Mouse (Mus musculus) heart, embryonic 12.5 days (tissue): ENCODE results near the gene Micall2. TPM values are rescaled to one million over a fixed set of nuclear protein-coding genes. Genes with fewer than 3 reads are reported as not detected.
A peak's percentile ranks its signal among the peaks of the same experiment; 100 is the strongest.

Source experiments
- ATAC-seq: fragments of 200-750 bp; cut with Nextera tagmentation; 2 replicates; pipeline ENCODE4 v1.8.0; 2017; ENCODE audit warnings: moderate TSS enrichment, moderate library complexity; ENCODE audit not compliant: insufficient number of reproducible peaks, low FRiP score
- H3K27ac ChIP-seq: fragments of 300-500 bp; sonication (generic); 2 replicates; pipeline ENCODE4 v1.5.1; 2016; ENCODE audit warnings: mild to moderate bottlenecking, moderate library complexity; ENCODE audit not compliant: poor library complexity, severe bottlenecking
- H3K27me3 ChIP-seq: fragments of 300-500 bp; sonication (generic); replicated peaks from 2 replicates; pipeline ENCODE4 v1.6.1; 2016; ENCODE audit warnings: mild to moderate bottlenecking, moderate library complexity
- H3K36me3 ChIP-seq: fragments of 300-500 bp; sonication (generic); 2 replicates; pipeline ENCODE4 v1.6.1; 2016; ENCODE audit warnings: mild to moderate bottlenecking, moderate library complexity
- H3K4me1 ChIP-seq: fragments of 300-500 bp; sonication (generic); replicated peaks from 2 replicates; pipeline ENCODE4 v1.6.1; 2016; ENCODE audit warnings: mild to moderate bottlenecking
- H3K4me2 ChIP-seq: fragments of 300-500 bp; sonication (generic); 2 replicates; pipeline ENCODE4 v1.6.1; 2016; ENCODE audit warnings: mild to moderate bottlenecking, moderate library complexity
- H3K4me3 ChIP-seq: fragments of 300-500 bp; sonication (generic); 2 replicates; pipeline ENCODE4 v1.5.1; 2016; ENCODE audit warnings: mild to moderate bottlenecking
- H3K9ac ChIP-seq: fragments of 300-500 bp; sonication (generic); 2 replicates; pipeline ENCODE4 v1.6.1; 2016; ENCODE audit warnings: mild to moderate bottlenecking, moderate library complexity
- H3K9me3 ChIP-seq: fragments of 300-500 bp; sonication (generic); replicated peaks from 2 replicates; pipeline ENCODE4 v1.6.1; 2016; ENCODE audit warnings: mild to moderate bottlenecking, moderate library complexity
- WGBS: fragments of 180-500 bp; shearing (Covaris S2); methylation state at CpG from one replicate; pipeline ENCODE4 v1.1.7; 2016; 5-methylcytosine and 5-hydroxymethylcytosine counted together
- polyA plus RNA-seq: library from polyadenylated mRNA; unstranded; fragments of >200 nt; fragmentation: Nextera tagmentation; extraction: Ambion mirVana; gene quantifications from 2 replicates; pipeline ENCODE4 v1.2.1, GENCODE M21; 2016

Gene Micall2
- polyA plus RNA-seq, 1 experiment from 2014 or later: 3.4 TPM

DNA sequence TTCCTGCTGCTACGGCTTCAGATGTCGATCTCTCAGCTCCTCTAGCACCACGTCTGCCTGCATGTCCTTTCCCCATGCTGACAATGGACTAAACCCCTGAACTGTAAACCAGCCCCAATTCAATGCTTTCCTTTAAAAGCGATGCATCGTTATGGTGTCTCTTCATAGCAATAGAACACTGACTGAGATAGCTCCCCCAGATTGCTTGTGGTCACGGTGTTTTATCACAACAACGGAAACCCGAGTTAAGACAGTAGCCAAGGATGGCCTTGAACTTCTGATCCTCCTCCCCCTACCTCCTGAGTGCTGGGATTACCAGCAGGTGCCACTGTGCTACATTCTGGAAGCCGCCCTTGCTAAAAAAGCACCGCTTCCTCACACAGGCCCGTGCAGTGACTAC, 8.9 kb downstream of the Micall2 start:
- H3K27ac ChIP-seq: no peak overlapping the region
- no peaks in the 10 kb centered on the region for H3K36me3 ChIP-seq
- no peak overlapping the region for H3K9ac ChIP-seq
- H3K9me3 ChIP-seq: no peaks in the 10 kb centered on the region
- no peaks in the 10 kb centered on the region for H3K27me3 ChIP-seq
- H3K4me2 ChIP-seq: no peak overlapping the region
- WGBS: 73% methylated on average over 11 of the region's 11 CpGs
- no peak for ATAC-seq
- peaks cover 36% of the 10 kb centered on the region for H3K4me1 ChIP-seq
- H3K4me3 ChIP-seq: no peak overlapping the region

DNA sequence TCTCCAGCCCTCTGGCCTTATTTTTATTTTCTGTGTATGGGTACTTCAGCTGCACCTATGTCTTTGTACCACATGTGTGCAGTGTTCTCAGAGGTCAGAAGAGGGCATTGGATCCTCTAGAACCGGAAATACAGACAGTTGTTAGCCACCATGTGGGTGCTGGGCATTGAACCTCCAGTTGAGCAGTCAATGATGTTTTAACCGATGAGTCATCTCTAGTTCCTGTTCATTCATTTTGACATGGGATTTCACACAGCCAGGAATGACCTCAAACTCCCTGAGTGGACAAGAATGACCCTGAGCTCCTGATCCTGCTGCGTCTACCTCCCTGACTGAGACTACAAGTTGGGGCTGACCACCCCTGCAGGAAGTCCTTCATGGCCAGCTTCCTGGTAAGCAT, 9.9 kb downstream of the Micall2 start:
- H3K4me2 ChIP-seq: no peak overlapping the region
- H3K9me3 ChIP-seq: no peaks in the 10 kb centered on the region
- WGBS: 78% methylated on average over 3 of the region's 3 CpGs
- H3K4me3 ChIP-seq: no peak overlapping the region
- ATAC-seq: no peak
- peaks cover 30% of the 10 kb centered on the region for H3K4me1 ChIP-seq
- H3K36me3 ChIP-seq: no peaks in the 10 kb centered on the region
- no peak overlapping the region for H3K27ac ChIP-seq
- H3K9ac ChIP-seq: no peak overlapping the region
- no peaks in the 10 kb centered on the region for H3K27me3 ChIP-seq

- Histone ChIP-seq H3K27ac (no peak overlapping the region), H3K4me2 (no peak overlapping the region), H3K9me3 (no peaks in the 10 kb centered on the region), H3K27me3 (no peaks in the 10 kb centered on the region), H3K4me3 (no peak overlapping the region), H3K9ac (no peak overlapping the region), H3K4me1 (peaks cover 17% of the 10 kb centered on the region), H3K36me3 (no peaks in the 10 kb centered on the region)
- 50% methylated on average over 10 of the region's 10 CpGs for WGBS
- 0 out of 2 replicates have a peak, but pooled peaks have one; percentile 18 for ATAC-seq
Observed at GRCm38 (mm10) chr5:139724336-139725116, 11.6 kb downstream of the Micall2 start.

- Histone ChIP-seq H3K4me3 (no peak overlapping the region), H3K27me3 (no peaks in the 10 kb centered on the region), H3K9ac (no peak overlapping the region), H3K9me3 (no peaks in the 10 kb centered on the region), H3K36me3 (no peaks in the 10 kb centered on the region), H3K4me2 (no peak overlapping the region), H3K4me1 (peaks cover 17% of the 10 kb centered on the region), H3K27ac (no peak overlapping the region)
- no peak for ATAC-seq
- 66% methylated on average over 9 of the region's 9 CpGs for WGBS
Observed at GRCm38 (mm10) chr5:139723113-139723512, 13.0 kb downstream of the Micall2 start.

GRCm38 (mm10) chr5:139722709-139723108, 13.4 kb downstream of the Micall2 start:
- 54% methylated on average over 6 of the region's 6 CpGs for WGBS
- no peaks in the 10 kb centered on the region for H3K27me3 ChIP-seq
- no peak for ATAC-seq
- H3K9ac ChIP-seq: no peak overlapping the region
- H3K27ac ChIP-seq: no peak overlapping the region
- H3K4me3 ChIP-seq: no peak overlapping the region
- peaks cover 17% of the 10 kb centered on the region for H3K4me1 ChIP-seq
- no peaks in the 10 kb centered on the region for H3K9me3 ChIP-seq
- H3K36me3 ChIP-seq: no peaks in the 10 kb centered on the region
- no peak overlapping the region for H3K4me2 ChIP-seq

GRCm38 (mm10) chr5:139718949-139719348, 17.2 kb downstream of the Micall2 start:
- no peaks in the 10 kb centered on the region; the same call in 1 of the 2 replicates for H3K27me3 ChIP-seq
- peaks cover 7% of the 10 kb centered on the region for H3K4me1 ChIP-seq
- ATAC-seq: no peak
- no peaks in the 10 kb centered on the region for H3K9me3 ChIP-seq
- H3K4me3 ChIP-seq: no peak overlapping the region
- no peak overlapping the region for H3K9ac ChIP-seq
- H3K27ac ChIP-seq: no peak overlapping the region
- H3K36me3 ChIP-seq: no peaks in the 10 kb centered on the region
- H3K4me2 ChIP-seq: no peak overlapping the region
- 79% methylated on average over 6 of the region's 7 CpGs for WGBS

DNA sequence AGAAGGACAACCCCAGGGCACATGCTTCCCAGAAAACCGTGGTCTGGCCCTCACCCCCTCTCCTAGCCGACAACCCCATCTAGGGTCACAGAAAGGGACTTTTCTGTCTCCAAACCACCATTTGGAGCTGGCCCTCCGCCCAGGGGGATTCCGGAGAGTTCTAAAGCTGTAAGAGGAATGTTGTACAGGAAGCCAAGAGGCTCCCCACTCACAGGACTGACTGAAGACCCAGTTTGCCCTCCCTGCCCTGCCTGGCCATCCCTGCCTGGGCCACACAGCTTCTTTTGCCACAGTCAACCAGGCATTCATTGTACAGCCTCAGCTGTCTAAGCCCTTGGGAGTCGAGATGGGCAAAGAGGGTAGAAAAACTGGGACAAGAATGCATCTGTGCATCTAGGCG, 17.6 kb downstream of the Micall2 start:
- ATAC-seq: no peak
- H3K4me2 ChIP-seq: no peak overlapping the region
- WGBS: 72% methylated on average over 6 of the region's 6 CpGs
- no peak overlapping the region for H3K27ac ChIP-seq
- H3K4me3 ChIP-seq: no peak overlapping the region
- peaks cover 7% of the 10 kb centered on the region for H3K4me1 ChIP-seq
- H3K9ac ChIP-seq: no peak overlapping the region
- no peaks in the 10 kb centered on the region for H3K9me3 ChIP-seq
- no peaks in the 10 kb centered on the region for H3K36me3 ChIP-seq
- H3K27me3 ChIP-seq: no peaks in the 10 kb centered on the region; the same call in 1 of the 2 replicates

DNA sequence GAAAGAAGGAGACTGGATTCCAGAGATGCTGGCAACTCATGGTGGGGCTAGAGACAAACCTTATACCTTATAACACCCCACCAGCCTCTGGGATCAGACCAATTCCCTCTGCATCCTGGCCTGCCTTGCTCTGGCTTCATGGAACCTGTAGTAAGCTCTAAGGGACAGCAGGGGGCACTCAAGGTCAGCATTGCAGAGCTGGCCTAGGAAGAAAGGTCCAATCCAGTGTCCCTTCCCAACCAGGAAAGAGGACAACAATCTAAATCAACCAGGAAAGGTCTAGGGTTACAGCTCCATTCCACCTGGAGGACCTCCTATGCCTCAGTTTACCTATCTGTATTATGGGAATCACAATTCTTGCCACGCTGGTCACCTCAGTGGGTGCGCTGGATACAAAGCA, 18.4 kb downstream of the Micall2 start:
- H3K9ac ChIP-seq: no peak overlapping the region
- no peaks in the 10 kb centered on the region for H3K36me3 ChIP-seq
- H3K4me1 ChIP-seq: peaks cover under 1% of the 10 kb centered on the region; the same call in 1 of the 2 replicates
- no peak overlapping the region for H3K27ac ChIP-seq
- 92% methylated on average over 2 of the region's 2 CpGs for WGBS
- H3K9me3 ChIP-seq: no peaks in the 10 kb centered on the region
- no peak; the same call in 1 of the 2 replicates for ATAC-seq
- no peak overlapping the region for H3K4me2 ChIP-seq
- no peak overlapping the region for H3K4me3 ChIP-seq
- H3K27me3 ChIP-seq: no peaks in the 10 kb centered on the region; the same call in 1 of the 2 replicates

GRCm38 (mm10) chr5:139706496-139706895, 29.6 kb downstream of the Micall2 start:
- H3K27me3 ChIP-seq: no peaks in the 10 kb centered on the region; the same call in 1 of the 2 replicates
- WGBS: 88% methylated on average over 10 of the region's 10 CpGs

GRCm38 (mm10) chr5:139702905-139703304, 33.2 kb downstream of the Micall2 start:
- H3K9me3 ChIP-seq: no peaks in the 10 kb centered on the region
- ATAC-seq: no peak

More at GRCm38 (mm10) chr5:139706496-139706895, 29.6 kb downstream of the Micall2 start:
- no peak for ATAC-seq
- no peak overlapping the region for H3K9ac ChIP-seq
- H3K4me1 ChIP-seq: peaks cover 12% of the 10 kb centered on the region
- H3K4me3 ChIP-seq: no peak overlapping the region
- no peak overlapping the region for H3K4me2 ChIP-seq
- 0 out of 2 replicates have a peak, but pooled peaks cover 9% of the 10 kb centered on the region for H3K36me3 ChIP-seq
- no peak overlapping the region for H3K27ac ChIP-seq
- 0 out of 2 replicates have a peak, but pooled peaks cover 6% of the 10 kb centered on the region for H3K9me3 ChIP-seq

DNA sequence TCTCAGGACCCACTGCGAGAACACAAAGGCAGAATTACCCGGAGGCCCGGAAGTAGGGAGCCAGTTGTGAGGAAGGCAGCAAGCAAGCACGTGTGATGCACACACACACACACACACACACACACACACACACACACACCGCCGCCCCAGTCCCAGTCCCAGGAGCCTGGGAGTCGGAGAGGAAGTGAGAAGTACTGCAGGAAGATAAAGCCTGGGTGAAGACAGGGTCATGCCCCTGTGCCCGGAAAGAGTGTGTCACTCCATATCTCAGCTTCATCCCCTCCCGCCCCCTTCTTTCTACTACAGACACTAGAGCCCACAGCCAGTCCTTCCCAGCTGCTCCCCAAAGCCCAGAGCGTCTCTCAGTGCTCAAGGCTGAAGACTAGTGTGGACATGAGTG, 33.9 kb downstream of the Micall2 start:
- Histone ChIP-seq H3K4me2 (peak overlapping the region; percentile 30), H3K27me3 (peaks cover 12% of the 10 kb centered on the region), H3K9ac (no peak overlapping the region), H3K4me1 (peaks cover 12% of the 10 kb centered on the region), H3K4me3 (no peak overlapping the region), H3K27ac (no peak overlapping the region; the same call in 1 of the 2 replicates), H3K9me3 (0 out of 2 replicates have a peak, but pooled peaks cover under 1% of the 10 kb centered on the region), H3K36me3 (0 out of 2 replicates have a peak, but pooled peaks cover 3% of the 10 kb centered on the region)
- WGBS: 16% methylated on average over 10 of the region's 10 CpGs
- ATAC-seq: peak; percentile 77

More at GRCm38 (mm10) chr5:139702905-139703304, 33.2 kb downstream of the Micall2 start:
- Histone ChIP-seq H3K36me3 (0 out of 2 replicates have a peak, but pooled peaks cover 3% of the 10 kb centered on the region), H3K4me1 (peaks cover 12% of the 10 kb centered on the region), H3K9ac (no peak overlapping the region), H3K4me3 (no peak overlapping the region), H3K27me3 (peaks cover 6% of the 10 kb centered on the region; the same call in 1 of the 2 replicates), H3K4me2 (peak overlapping the region; percentile 30; the same call in 1 of the 2 replicates), H3K27ac (no peak overlapping the region)
- WGBS: 59% methylated on average over 2 of the region's 2 CpGs
